Mouse (Mus musculus) lung, embryonic 16.5 days (tissue): ENCODE results near the gene Ubn1. TPM values are rescaled to one million over a fixed set of nuclear protein-coding genes. Genes with fewer than 3 reads are reported as not detected.

ENCODE experiments used
- polyA plus RNA-seq: library from polyadenylated mRNA; unstranded; fragments of >200 nt; fragmentation: Nextera tagmentation; extraction: Ambion mirVana; gene quantifications from 2 replicates; pipeline ENCODE4 v1.2.1, GENCODE M21; 2015

The Ubn1 gene
- polyA plus RNA-seq, 1 experiment from 2014 or later, result 17.9 TPM

Other genes starting within 250 kb of the Ubn1 start
- 0.62 and 1.4 TPM in 2 replicates for gene 4930562C15Rik, start 214.6 kb upstream of the Ubn1 start, polyA plus RNA-seq
- gene Ubald1, start 169.7 kb upstream of the Ubn1 start, polyA plus RNA-seq, result 38.2 and 43.1 TPM in 2 replicates
- gene Mgrn1, start 163.8 kb upstream of the Ubn1 start, polyA plus RNA-seq, result 97.9 and 99.3 TPM in 2 replicates
- gene Nudt16l1, start 111.3 kb upstream of the Ubn1 start, polyA plus RNA-seq, result 144 and 152 TPM in 2 replicates
- gene Anks3, start 85.9 kb upstream of the Ubn1 start, polyA plus RNA-seq, result 55.3 and 55.4 TPM in 2 replicates
- gene Sept12, start 52.2 kb upstream of the Ubn1 start, polyA plus RNA-seq, result 0.21 TPM in 1 of 2 replicates, not detected in the other
- gene Smim22, start 42.8 kb upstream of the Ubn1 start, polyA plus RNA-seq, result 45.1 and 46.8 TPM in 2 replicates
- gene Rogdi, start 36.5 kb upstream of the Ubn1 start, polyA plus RNA-seq, result 58.8 and 62.4 TPM in 2 replicates
- gene Glyr1, start 194 bp upstream of the Ubn1 start, polyA plus RNA-seq, result 145 and 150 TPM in 2 replicates
- gene Ppl, start 82.4 kb downstream of the Ubn1 start, polyA plus RNA-seq, result 8.7 and 9.3 TPM in 2 replicates
- 0.65 and 0.78 TPM in 2 replicates for gene Sec14l5, start 97.1 kb downstream of the Ubn1 start, polyA plus RNA-seq
- gene Nagpa, start 154.0 kb downstream of the Ubn1 start, polyA plus RNA-seq, result 22.1 and 23.5 TPM in 2 replicates
- gene AU021092, start 172.2 kb downstream of the Ubn1 start, polyA plus RNA-seq, result 60.9 and 81.8 TPM in 2 replicates
- 32.7 and 34.1 TPM in 2 replicates for gene Alg1, start 183.6 kb downstream of the Ubn1 start, polyA plus RNA-seq
- 24.8 and 30.5 TPM in 2 replicates for gene Eef2kmt, start 205.9 kb downstream of the Ubn1 start, polyA plus RNA-seq